Mouse (Mus musculus): Measurements from ENCODE around the gene Tprn. TPM values are rescaled to one million over a fixed set of nuclear protein-coding genes. Genes with fewer than 3 reads are reported as not detected.
A peak's percentile ranks its signal among the peaks of the same experiment; 100 is the strongest.

Gene Tprn
- polyA plus RNA-seq, 1 experiment from 2014 or later: 6.1 TPM

- DNase-seq: no peak
Measured at GRCm38 (mm10) chr2:25226864-25227263, 35.6 kb upstream of the Tprn start.

GRCm38 (mm10) chr2:25227406-25227805 is 35.0 kb upstream of the Tprn start:
- no peak overlapping the region for H3K4me2 ChIP-seq
- 83% methylated on average over 4 of the region's 4 CpGs for WGBS (ENCODE audit: insufficient replicate concordance)
- no peak overlapping the region for H3K27ac ChIP-seq
- no peaks in the 10 kb centered on the region for H3K9me3 ChIP-seq (replicated peaks)
- H3K36me3 ChIP-seq: peaks cover 15% of the 10 kb centered on the region
- no peak overlapping the region for H3K4me3 ChIP-seq (replicated peaks)
- DNase-seq: no peak
- H3K27me3 ChIP-seq: no peaks in the 10 kb centered on the region
- no peak for ATAC-seq (ENCODE audit: low read depth)
- H3K4me1 ChIP-seq (replicated peaks): peaks cover 35% of the 10 kb centered on the region
- peak overlapping the region; percentile 22; the same call in 1 of the 2 replicates for H3K9ac ChIP-seq

More at GRCm38 (mm10) chr2:25226864-25227263, 35.6 kb upstream of the Tprn start:
- Histone ChIP-seq H3K27me3 (no peaks in the 10 kb centered on the region), H3K36me3 (peaks cover 21% of the 10 kb centered on the region), H3K4me2 (0 out of 2 replicates have a peak overlapping the region, but pooled peaks have one; percentile 0), H3K27ac (peak overlapping the region; percentile 98), H3K9ac (peak overlapping the region; percentile 5; the same call in 1 of the 2 replicates), H3K9me3 (replicated peaks) (no peaks in the 10 kb centered on the region), H3K4me1 (replicated peaks) (peaks cover 40% of the 10 kb centered on the region), H3K4me3 (replicated peaks) (no peak overlapping the region)
- no peak for ATAC-seq (ENCODE audit: low read depth)
- WGBS (ENCODE audit: insufficient replicate concordance): 81% methylated on average over 5 of the region's 5 CpGs

- DNase-seq (peak; percentile 79), ATAC-seq (ENCODE audit: low read depth) (peak; percentile 10)
- H3K36me3 ChIP-seq: peaks cover 5% of the 10 kb centered on the region
- H3K4me3 ChIP-seq (replicated peaks): peak overlapping the region; percentile 44
- no peaks in the 10 kb centered on the region for H3K27me3 ChIP-seq
- peak overlapping the region; percentile 80 for H3K27ac ChIP-seq
- H3K9ac ChIP-seq: peak overlapping the region; percentile 59
- H3K4me2 ChIP-seq: peak overlapping the region; percentile 57
- no peaks in the 10 kb centered on the region for H3K9me3 ChIP-seq (replicated peaks)
- WGBS (ENCODE audit: insufficient replicate concordance): 0% methylated on average over 7 of the region's 7 CpGs
- peaks cover 36% of the 10 kb centered on the region for H3K4me1 ChIP-seq (replicated peaks)
Measured at GRCm38 (mm10) chr2:25228431-25228889, 34.0 kb upstream of the Tprn start.

- Histone ChIP-seq H3K9ac (peak overlapping the region; percentile 59; the same call in 1 of the 2 replicates), H3K27me3 (no peaks in the 10 kb centered on the region), H3K4me2 (peak overlapping the region; percentile 57), H3K4me1 (replicated peaks) (peaks cover 41% of the 10 kb centered on the region), H3K27ac (peak overlapping the region; percentile 80), H3K4me3 (replicated peaks) (peak overlapping the region; percentile 44), H3K36me3 (no peaks in the 10 kb centered on the region), H3K9me3 (replicated peaks) (no peaks in the 10 kb centered on the region)
- no peak for DNase-seq
- no peak for ATAC-seq (ENCODE audit: low read depth)
- 65% methylated on average over 6 of the region's 6 CpGs for WGBS (ENCODE audit: insufficient replicate concordance)
Measured at GRCm38 (mm10) chr2:25228995-25229530, 33.4 kb upstream of the Tprn start.

GRCm38 (mm10) chr2:25229582-25229981 is 32.8 kb upstream of the Tprn start:
- Histone ChIP-seq H3K27me3 (no peaks in the 10 kb centered on the region), H3K4me2 (no peak overlapping the region), H3K36me3 (no peaks in the 10 kb centered on the region), H3K4me1 (replicated peaks) (peaks cover 46% of the 10 kb centered on the region), H3K9me3 (replicated peaks) (no peaks in the 10 kb centered on the region), H3K4me3 (replicated peaks) (no peak overlapping the region), H3K9ac (no peak overlapping the region), H3K27ac (no peak overlapping the region)
- DNase-seq (no peak), ATAC-seq (ENCODE audit: low read depth) (no peak)
- WGBS (ENCODE audit: insufficient replicate concordance): 67% methylated on average over 5 of the region's 5 CpGs

- Histone ChIP-seq H3K27me3 (no peaks in the 10 kb centered on the region), H3K9me3 (replicated peaks) (no peaks in the 10 kb centered on the region), H3K4me1 (replicated peaks) (peaks cover 43% of the 10 kb centered on the region), H3K27ac (no peak overlapping the region), H3K36me3 (no peaks in the 10 kb centered on the region), H3K9ac (no peak overlapping the region), H3K4me2 (no peak overlapping the region), H3K4me3 (replicated peaks) (no peak overlapping the region)
- 84% methylated on average over 7 of the region's 7 CpGs for WGBS (ENCODE audit: insufficient replicate concordance)
- ATAC-seq (ENCODE audit: low read depth) (no peak), DNase-seq (no peak)
Measured at GRCm38 (mm10) chr2:25230581-25230980, 31.8 kb upstream of the Tprn start.

GRCm38 (mm10) chr2:25231038-25231437 is 31.4 kb upstream of the Tprn start:
- Histone ChIP-seq H3K36me3 (no peaks in the 10 kb centered on the region), H3K27me3 (peaks cover 4% of the 10 kb centered on the region; the same call in 1 of the 2 replicates), H3K4me2 (no peak overlapping the region), H3K9ac (no peak overlapping the region), H3K4me1 (replicated peaks) (peaks cover 39% of the 10 kb centered on the region), H3K9me3 (replicated peaks) (no peaks in the 10 kb centered on the region), H3K4me3 (replicated peaks) (no peak overlapping the region), H3K27ac (no peak overlapping the region)
- no peak for DNase-seq
- 59% methylated on average over 12 of the region's 12 CpGs for WGBS (ENCODE audit: insufficient replicate concordance)
- no peak for ATAC-seq (ENCODE audit: low read depth)

- H3K9me3 ChIP-seq (replicated peaks): no peaks in the 10 kb centered on the region
- no peak for ATAC-seq (ENCODE audit: low read depth)
- H3K4me1 ChIP-seq (replicated peaks): peaks cover 36% of the 10 kb centered on the region
- 18% methylated on average over 4 of the region's 4 CpGs for WGBS (ENCODE audit: insufficient replicate concordance)
- H3K27ac ChIP-seq: no peak overlapping the region
- no peaks in the 10 kb centered on the region for H3K36me3 ChIP-seq
- no peak for DNase-seq
- peaks cover 6% of the 10 kb centered on the region; the same call in 1 of the 2 replicates for H3K27me3 ChIP-seq
- H3K4me3 ChIP-seq (replicated peaks): no peak overlapping the region
- H3K4me2 ChIP-seq: no peak overlapping the region
- no peak overlapping the region for H3K9ac ChIP-seq
Measured at GRCm38 (mm10) chr2:25233421-25233820, 29.0 kb upstream of the Tprn start.

GRCm38 (mm10) chr2:25234050-25234449 is 28.4 kb upstream of the Tprn start, which contains the start of gene Slc34a3:
Gene Slc34a3 (minus strand): TSS chr2:25234364.
- peaks cover 30% of the 10 kb centered on the region for H3K4me1 ChIP-seq (replicated peaks)
- H3K27me3 ChIP-seq: peaks cover 6% of the 10 kb centered on the region; the same call in 1 of the 2 replicates
- no peak within 1 kb of the TSS for H3K4me2 ChIP-seq
- H3K9me3 ChIP-seq (replicated peaks): no peaks in the 10 kb centered on the region
- no peaks in the 10 kb centered on the region for H3K36me3 ChIP-seq
- WGBS (ENCODE audit: insufficient replicate concordance): 66% methylated on average over 3 of the region's 3 CpGs
- H3K27ac ChIP-seq: no peak within 1 kb of the TSS
- ATAC-seq (ENCODE audit: low read depth): no peak
- H3K4me3 ChIP-seq (replicated peaks): no peak within 1 kb of the TSS
- no peak within 1 kb of the TSS for H3K9ac ChIP-seq
- no peak for DNase-seq

GRCm38 (mm10) chr2:25234551-25235220 is 27.7 kb upstream of the Tprn start:
- Histone ChIP-seq H3K9ac (no peak overlapping the region), H3K27me3 (peaks cover 6% of the 10 kb centered on the region; the same call in 1 of the 2 replicates)
- WGBS (ENCODE audit: insufficient replicate concordance): 49% methylated on average over 5 of the region's 5 CpGs

GRCm38 (mm10) chr2:25236614-25237013 is 25.8 kb upstream of the Tprn start, which contains the start of gene Rnf224:
Gene Rnf224 (minus strand): TSS chr2:25236787.
- Histone ChIP-seq H3K4me3 (replicated peaks) (no peak within 1 kb of the TSS), H3K4me1 (replicated peaks) (peaks cover 44% of the 10 kb centered on the region), H3K4me2 (no peak within 1 kb of the TSS), H3K9ac (no peak within 1 kb of the TSS; the same call in 1 of the 2 replicates), H3K27me3 (peaks cover 15% of the 10 kb centered on the region), H3K9me3 (replicated peaks) (no peaks in the 10 kb centered on the region), H3K36me3 (no peaks in the 10 kb centered on the region), H3K27ac (no peak within 1 kb of the TSS)
- WGBS (ENCODE audit: insufficient replicate concordance): 29% methylated on average over 8 of the region's 8 CpGs
- ATAC-seq (ENCODE audit: low read depth) (no peak), DNase-seq (no peak)

More at GRCm38 (mm10) chr2:25234551-25235220, 27.7 kb upstream of the Tprn start:
- ATAC-seq (ENCODE audit: low read depth) (no peak), DNase-seq (no peak)
- Histone ChIP-seq H3K9me3 (replicated peaks) (no peaks in the 10 kb centered on the region), H3K4me2 (no peak overlapping the region), H3K4me1 (replicated peaks) (peaks cover 29% of the 10 kb centered on the region), H3K36me3 (no peaks in the 10 kb centered on the region), H3K27ac (no peak overlapping the region), H3K4me3 (replicated peaks) (no peak overlapping the region)

All from liver, embryonic 13.5 days (tissue).